Mouse (Mus musculus): Measurements from ENCODE around the gene Sec22b. TPM values are rescaled to one million over a fixed set of nuclear protein-coding genes. Genes with fewer than 3 reads are reported as not detected.
A peak's percentile ranks its signal among the peaks of the same experiment; 100 is the strongest.

Gene Sec22b
- polyA plus RNA-seq, 1 experiment from 2014 or later: 147 TPM

- Histone ChIP-seq H3K9ac (ENCODE audit: low read length) (no peak overlapping the region), H3K27me3 (ENCODE audit: control insufficient read depth, insufficient read depth, low read depth, low read length) (no peaks in the 10 kb centered on the region), H3K4me3 (ENCODE audit: low read length) (no peak overlapping the region), H3K36me3 (ENCODE audit: control insufficient read depth, insufficient read depth, low read length) (no peaks in the 10 kb centered on the region), H3K4me1 (replicated peaks; ENCODE audit: control insufficient read depth, insufficient read depth, low read length) (peaks cover 4% of the 10 kb centered on the region), H3K4me2 (ENCODE audit: low read depth, low read length) (no peak overlapping the region), H3K27ac (ENCODE audit: low read length) (no peak overlapping the region), H3K9me3 (ENCODE audit: control insufficient read depth, low read length) (no peaks in the 10 kb centered on the region)
- WGBS: 54% methylated on average over 14 of the region's 14 CpGs
- ATAC-seq (ENCODE audit: low read depth): no peak
Observed at GRCm38 (mm10) chr3:97960783-97961594, 60.0 kb downstream of the Sec22b start.

- H3K27me3 ChIP-seq (ENCODE audit: control insufficient read depth, insufficient read depth, low read depth, low read length): no peaks in the 10 kb centered on the region
- no peaks in the 10 kb centered on the region for H3K9me3 ChIP-seq (ENCODE audit: control insufficient read depth, low read length)
- no peak overlapping the region for H3K27ac ChIP-seq (ENCODE audit: low read length)
- no peak for ATAC-seq (ENCODE audit: low read depth)
- peaks cover 4% of the 10 kb centered on the region for H3K4me1 ChIP-seq (replicated peaks; ENCODE audit: control insufficient read depth, insufficient read depth, low read length)
- H3K4me2 ChIP-seq (ENCODE audit: low read depth, low read length): no peak overlapping the region
- 61% methylated on average over 6 of the region's 6 CpGs for WGBS
- no peak overlapping the region for H3K4me3 ChIP-seq (ENCODE audit: low read length)
- no peak overlapping the region for H3K9ac ChIP-seq (ENCODE audit: low read length)
- H3K36me3 ChIP-seq (ENCODE audit: control insufficient read depth, insufficient read depth, low read length): no peaks in the 10 kb centered on the region
Observed at GRCm38 (mm10) chr3:97961962-97962361, 61.0 kb downstream of the Sec22b start.

- 51% methylated on average over 14 of the region's 14 CpGs for WGBS
- peak; percentile 39; the same call in 1 of the 2 replicates for ATAC-seq (ENCODE audit: low read depth)
Observed at GRCm38 (mm10) chr3:97964878-97965353, 63.9 kb downstream of the Sec22b start.

GRCm38 (mm10) chr3:97967627-97968026 lies 66.6 kb downstream of the Sec22b start:
- H3K4me3 ChIP-seq (ENCODE audit: low read length): no peak overlapping the region
- peaks cover 19% of the 10 kb centered on the region for H3K4me1 ChIP-seq (replicated peaks; ENCODE audit: control insufficient read depth, insufficient read depth, low read length)
- no peak overlapping the region for H3K9ac ChIP-seq (ENCODE audit: low read length)
- no peak overlapping the region for H3K27ac ChIP-seq (ENCODE audit: low read length)
- no peak overlapping the region for H3K4me2 ChIP-seq (ENCODE audit: low read depth, low read length)
- 42% methylated on average over 2 of the region's 2 CpGs for WGBS
- H3K9me3 ChIP-seq (ENCODE audit: control insufficient read depth, low read length): no peaks in the 10 kb centered on the region
- no peaks in the 10 kb centered on the region for H3K27me3 ChIP-seq (ENCODE audit: control insufficient read depth, insufficient read depth, low read depth, low read length)
- H3K36me3 ChIP-seq (ENCODE audit: control insufficient read depth, insufficient read depth, low read length): no peaks in the 10 kb centered on the region
- ATAC-seq (ENCODE audit: low read depth): no peak

More at GRCm38 (mm10) chr3:97964878-97965353, 63.9 kb downstream of the Sec22b start:
- no peak overlapping the region for H3K27ac ChIP-seq (ENCODE audit: low read length)
- peaks cover 4% of the 10 kb centered on the region for H3K4me1 ChIP-seq (replicated peaks; ENCODE audit: control insufficient read depth, insufficient read depth, low read length)
- H3K4me3 ChIP-seq (ENCODE audit: low read length): no peak overlapping the region
- no peaks in the 10 kb centered on the region for H3K9me3 ChIP-seq (ENCODE audit: control insufficient read depth, low read length)
- H3K4me2 ChIP-seq (ENCODE audit: low read depth, low read length): no peak overlapping the region
- H3K9ac ChIP-seq (ENCODE audit: low read length): no peak overlapping the region
- H3K36me3 ChIP-seq (ENCODE audit: control insufficient read depth, insufficient read depth, low read length): no peaks in the 10 kb centered on the region
- no peaks in the 10 kb centered on the region for H3K27me3 ChIP-seq (ENCODE audit: control insufficient read depth, insufficient read depth, low read depth, low read length)

GRCm38 (mm10) chr3:97968191-97968590 lies 67.2 kb downstream of the Sec22b start:
- H3K4me2 ChIP-seq (ENCODE audit: low read depth, low read length): no peak overlapping the region
- no peaks in the 10 kb centered on the region for H3K27me3 ChIP-seq (ENCODE audit: control insufficient read depth, insufficient read depth, low read depth, low read length)
- H3K4me1 ChIP-seq (replicated peaks; ENCODE audit: control insufficient read depth, insufficient read depth, low read length): peaks cover 24% of the 10 kb centered on the region
- WGBS: 38% methylated on average over 2 of the region's 2 CpGs
- no peaks in the 10 kb centered on the region for H3K9me3 ChIP-seq (ENCODE audit: control insufficient read depth, low read length)
- no peak overlapping the region for H3K27ac ChIP-seq (ENCODE audit: low read length)
- no peaks in the 10 kb centered on the region for H3K36me3 ChIP-seq (ENCODE audit: control insufficient read depth, insufficient read depth, low read length)
- ATAC-seq (ENCODE audit: low read depth): no peak
- H3K9ac ChIP-seq (ENCODE audit: low read length): no peak overlapping the region
- no peak overlapping the region for H3K4me3 ChIP-seq (ENCODE audit: low read length)

- Histone ChIP-seq H3K4me1 (replicated peaks; ENCODE audit: control insufficient read depth, insufficient read depth, low read length) (peaks cover 32% of the 10 kb centered on the region), H3K4me3 (ENCODE audit: low read length) (no peak overlapping the region), H3K9me3 (ENCODE audit: control insufficient read depth, low read length) (no peaks in the 10 kb centered on the region), H3K36me3 (ENCODE audit: control insufficient read depth, insufficient read depth, low read length) (no peaks in the 10 kb centered on the region), H3K27me3 (ENCODE audit: control insufficient read depth, insufficient read depth, low read depth, low read length) (no peaks in the 10 kb centered on the region), H3K27ac (ENCODE audit: low read length) (no peak overlapping the region), H3K9ac (ENCODE audit: low read length) (no peak overlapping the region), H3K4me2 (ENCODE audit: low read depth, low read length) (no peak overlapping the region)
- whole genome bisulfite sequencing: 54% methylated on average over 1 of the region's 1 CpGs
- no peak for ATAC-seq (ENCODE audit: low read depth)
Observed at GRCm38 (mm10) chr3:97969019-97969418, 68.0 kb downstream of the Sec22b start.

GRCm38 (mm10) chr3:97971117-97971516 lies 70.1 kb downstream of the Sec22b start:
- H3K4me3 ChIP-seq (ENCODE audit: low read length): no peak overlapping the region
- peak overlapping the region; percentile 70; the same call in 1 of the 2 replicates for H3K27ac ChIP-seq (ENCODE audit: low read length)
- H3K9me3 ChIP-seq (ENCODE audit: control insufficient read depth, low read length): no peaks in the 10 kb centered on the region
- no peak for ATAC-seq (ENCODE audit: low read depth)
- H3K4me2 ChIP-seq (ENCODE audit: low read depth, low read length): no peak overlapping the region
- no peaks in the 10 kb centered on the region for H3K27me3 ChIP-seq (ENCODE audit: control insufficient read depth, insufficient read depth, low read depth, low read length)
- H3K9ac ChIP-seq (ENCODE audit: low read length): no peak overlapping the region
- H3K36me3 ChIP-seq (ENCODE audit: control insufficient read depth, insufficient read depth, low read length): no peaks in the 10 kb centered on the region
- WGBS: 29% methylated on average over 7 of the region's 7 CpGs
- H3K4me1 ChIP-seq (replicated peaks; ENCODE audit: control insufficient read depth, insufficient read depth, low read length): peaks cover 36% of the 10 kb centered on the region

- ATAC-seq (ENCODE audit: low read depth): peak; percentile 64
- peaks cover 39% of the 10 kb centered on the region for H3K4me1 ChIP-seq (replicated peaks; ENCODE audit: control insufficient read depth, insufficient read depth, low read length)
Observed at GRCm38 (mm10) chr3:97972200-97972599, 71.2 kb downstream of the Sec22b start.

GRCm38 (mm10) chr3:97972707-97973106 lies 71.7 kb downstream of the Sec22b start:
- no peak overlapping the region for H3K4me3 ChIP-seq (ENCODE audit: low read length)
- H3K4me1 ChIP-seq (replicated peaks; ENCODE audit: control insufficient read depth, insufficient read depth, low read length): peaks cover 39% of the 10 kb centered on the region
- H3K9me3 ChIP-seq (ENCODE audit: control insufficient read depth, low read length): no peaks in the 10 kb centered on the region
- 31% methylated on average over 4 of the region's 4 CpGs for WGBS
- H3K9ac ChIP-seq (ENCODE audit: low read length): no peak overlapping the region
- ATAC-seq (ENCODE audit: low read depth): no peak
- H3K4me2 ChIP-seq (ENCODE audit: low read depth, low read length): no peak overlapping the region
- no peaks in the 10 kb centered on the region for H3K36me3 ChIP-seq (ENCODE audit: control insufficient read depth, insufficient read depth, low read length)
- H3K27ac ChIP-seq (ENCODE audit: low read length): peak overlapping the region; percentile 70
- no peaks in the 10 kb centered on the region for H3K27me3 ChIP-seq (ENCODE audit: control insufficient read depth, insufficient read depth, low read depth, low read length)

More at GRCm38 (mm10) chr3:97972200-97972599, 71.2 kb downstream of the Sec22b start:
- WGBS: 28% methylated on average over 5 of the region's 5 CpGs
- Histone ChIP-seq H3K9ac (ENCODE audit: low read length) (no peak overlapping the region), H3K4me3 (ENCODE audit: low read length) (no peak overlapping the region), H3K9me3 (ENCODE audit: control insufficient read depth, low read length) (no peaks in the 10 kb centered on the region), H3K4me2 (ENCODE audit: low read depth, low read length) (no peak overlapping the region), H3K36me3 (ENCODE audit: control insufficient read depth, insufficient read depth, low read length) (no peaks in the 10 kb centered on the region), H3K27me3 (ENCODE audit: control insufficient read depth, insufficient read depth, low read depth, low read length) (no peaks in the 10 kb centered on the region), H3K27ac (ENCODE audit: low read length) (peak overlapping the region; percentile 70)

Measured in lung, embryonic 16.5 days (tissue).